Mouse (Mus musculus) cerebellum, postnatal 10 days (tissue): ENCODE results near the gene Ppp1r35.

ENCODE experiments used
- DNase-seq, 2 experiments: peaks; one replicate each; pipeline ENCODE4 v3.0.0; 2021; ENCODE audit warnings: mixed read lengths in 2 of 2

Ppp1r35 gene

DNA sequence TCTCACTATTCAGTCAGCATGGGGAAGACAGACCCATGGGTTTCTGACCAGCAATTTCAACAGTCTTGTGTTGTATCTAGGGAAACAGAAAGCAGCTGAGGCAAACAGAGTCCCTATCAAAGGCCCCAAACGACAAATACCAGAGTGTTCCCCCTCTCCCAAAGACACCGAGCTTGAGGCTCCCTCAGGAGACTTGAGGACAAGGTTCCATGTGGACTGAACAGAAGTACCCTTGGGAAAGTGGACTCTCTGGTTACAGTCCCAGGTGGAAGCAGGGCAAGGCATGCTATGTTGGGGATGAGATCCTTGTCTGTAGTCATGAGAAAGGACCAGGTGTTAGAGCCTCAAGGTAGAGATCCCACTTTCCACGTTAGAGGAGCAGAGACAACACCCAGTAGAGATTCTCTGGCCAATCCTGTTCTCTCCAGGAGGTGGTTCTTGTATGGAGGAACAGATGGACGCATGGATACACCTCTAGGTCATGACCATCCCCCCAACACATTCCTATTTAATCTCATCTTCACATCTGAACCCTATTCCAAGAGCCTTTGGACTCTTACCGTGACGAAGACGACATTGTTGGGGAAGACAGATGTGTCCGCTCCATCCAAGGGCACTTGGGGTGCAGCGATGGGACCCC lies 5.4 kb downstream of the Ppp1r35 start:
- DNase-seq = no peak

DNA sequence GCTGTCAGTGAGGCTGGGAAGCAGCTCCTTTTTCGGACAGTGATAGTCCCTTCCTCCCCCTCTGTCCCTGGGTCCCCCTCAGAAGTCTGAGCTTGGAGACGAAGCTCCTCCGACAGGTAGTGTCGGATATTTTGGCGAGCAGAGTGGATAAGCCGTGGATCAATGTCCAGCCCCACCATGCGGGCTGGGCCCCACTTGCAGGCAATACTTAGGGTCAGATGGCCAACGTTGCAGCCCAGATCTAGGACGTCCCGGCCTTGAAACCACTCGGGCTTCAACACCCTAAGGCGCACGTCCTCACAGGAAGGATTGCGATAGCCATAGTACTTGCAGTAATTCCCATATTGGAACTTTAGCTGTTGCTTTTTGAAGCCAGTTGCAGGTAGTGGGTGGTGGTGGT lies 5.9 kb downstream of the Ppp1r35 start:
- peak; percentile 25 to 36 for DNase-seq

- DNase-seq = peak in 1 of 2 experiments; percentile 74
These were observed 6.7 kb downstream of the Ppp1r35 start for GRCm38 (mm10) chr5:137785164-137786031.

GRCm38 (mm10) chr5:137786109-137786942 lies 7.7 kb downstream of the Ppp1r35 start:
- peak; percentile 100 for DNase-seq

DNA sequence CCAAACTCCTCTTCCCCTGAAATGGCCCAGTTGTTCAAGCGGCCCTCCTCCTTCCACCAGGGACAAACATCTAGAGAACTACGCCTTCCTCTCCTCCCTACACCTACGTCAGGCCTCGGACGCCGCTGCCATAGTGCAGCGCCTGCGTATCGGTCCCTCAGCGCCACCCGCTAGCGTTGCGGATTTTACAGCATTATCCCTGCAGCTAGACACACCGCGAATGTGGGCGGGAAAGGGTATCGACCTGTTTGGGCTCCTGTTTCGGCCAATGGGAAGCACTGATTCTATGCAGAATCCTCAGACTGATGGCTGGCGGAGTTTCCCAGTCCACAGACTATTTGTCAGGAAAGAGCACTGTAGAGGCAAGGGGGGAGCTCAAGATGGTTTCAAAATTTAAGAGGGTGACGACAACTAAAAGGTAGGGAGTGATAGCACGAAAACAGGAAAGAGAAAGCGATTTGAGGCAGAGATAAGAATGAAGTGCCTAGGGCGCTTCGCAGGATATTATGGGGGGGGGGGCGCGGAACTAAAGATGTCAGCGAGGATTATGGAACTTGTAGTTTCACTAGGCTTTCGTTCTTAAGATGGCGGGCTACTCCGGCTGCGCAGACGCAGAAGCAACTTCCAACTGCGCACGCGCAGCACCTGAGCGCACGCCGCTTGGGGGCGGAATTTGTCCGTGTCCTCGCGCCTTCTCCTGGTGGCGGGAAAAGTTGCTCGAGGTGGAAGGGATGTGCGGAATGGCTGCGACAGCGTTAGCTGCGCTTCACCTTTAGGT lies 8.7 kb downstream of the Ppp1r35 start, which contains the start of the genes Mepce and Zcwpw1:
Gene Mepce (minus strand): TSS at position 505 of the 778 bp plus-strand sequence.
Gene Zcwpw1 (plus strand): TSS at position 648 of the 778 bp plus-strand sequence.
- DNase-seq = peak; percentile 98

- peak; percentile 44 to 48 for DNase-seq
These were observed 9.5 kb downstream of the Ppp1r35 start for GRCm38 (mm10) chr5:137788171-137788570.

GRCm38 (mm10) chr5:137788946-137789531 lies 10.4 kb downstream of the Ppp1r35 start:
- no peak for DNase-seq

- no peak for DNase-seq
These were observed 12.9 kb downstream of the Ppp1r35 start for GRCm38 (mm10) chr5:137791553-137791952.

DNA sequence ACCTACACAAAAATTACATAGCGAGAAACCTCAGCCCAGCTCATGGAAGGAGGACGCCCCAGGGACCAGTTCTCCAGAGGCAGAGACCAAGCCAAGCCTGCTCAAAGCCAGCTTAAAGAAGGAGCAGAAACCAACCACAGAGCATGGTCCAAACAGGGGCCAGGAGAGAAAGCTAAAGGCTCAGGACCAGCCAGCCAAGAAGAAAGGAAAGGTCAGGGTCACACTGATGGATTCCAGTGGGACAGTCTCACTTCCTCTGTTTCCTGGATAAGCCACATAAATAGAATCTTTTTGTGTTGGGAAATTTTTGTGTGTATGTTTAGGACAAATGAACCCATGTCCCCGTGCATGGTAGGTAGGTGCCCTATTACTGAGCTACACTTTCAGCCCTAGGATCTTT lies 18.0 kb downstream of the Ppp1r35 start:
- no peak for DNase-seq

DNA sequence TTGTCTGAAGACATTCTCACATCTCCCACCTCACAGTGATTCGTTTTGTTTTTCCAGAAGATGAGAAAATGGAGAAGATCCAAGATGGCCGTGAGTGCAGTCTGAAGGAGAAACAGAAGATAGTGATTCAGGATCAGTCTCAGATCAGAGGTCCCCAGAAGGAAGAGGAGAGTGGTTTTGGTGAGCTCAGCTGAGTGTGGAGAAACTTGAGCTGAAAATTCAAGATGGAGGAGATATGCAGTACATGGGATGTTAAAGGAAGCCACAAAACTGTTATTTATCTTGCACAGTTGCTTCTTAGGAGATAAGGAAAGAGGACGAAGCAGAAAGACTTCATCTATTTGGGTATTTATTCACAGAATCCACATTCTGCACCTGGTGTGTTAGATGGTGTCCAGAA lies 22.3 kb downstream of the Ppp1r35 start:
- DNase-seq = no peak

GRCm38 (mm10) chr5:137806158-137806557 lies 27.5 kb downstream of the Ppp1r35 start:
- DNase-seq = no peak

- no peak for DNase-seq
These were observed 29.7 kb downstream of the Ppp1r35 start for GRCm38 (mm10) chr5:137808316-137808715.

DNA sequence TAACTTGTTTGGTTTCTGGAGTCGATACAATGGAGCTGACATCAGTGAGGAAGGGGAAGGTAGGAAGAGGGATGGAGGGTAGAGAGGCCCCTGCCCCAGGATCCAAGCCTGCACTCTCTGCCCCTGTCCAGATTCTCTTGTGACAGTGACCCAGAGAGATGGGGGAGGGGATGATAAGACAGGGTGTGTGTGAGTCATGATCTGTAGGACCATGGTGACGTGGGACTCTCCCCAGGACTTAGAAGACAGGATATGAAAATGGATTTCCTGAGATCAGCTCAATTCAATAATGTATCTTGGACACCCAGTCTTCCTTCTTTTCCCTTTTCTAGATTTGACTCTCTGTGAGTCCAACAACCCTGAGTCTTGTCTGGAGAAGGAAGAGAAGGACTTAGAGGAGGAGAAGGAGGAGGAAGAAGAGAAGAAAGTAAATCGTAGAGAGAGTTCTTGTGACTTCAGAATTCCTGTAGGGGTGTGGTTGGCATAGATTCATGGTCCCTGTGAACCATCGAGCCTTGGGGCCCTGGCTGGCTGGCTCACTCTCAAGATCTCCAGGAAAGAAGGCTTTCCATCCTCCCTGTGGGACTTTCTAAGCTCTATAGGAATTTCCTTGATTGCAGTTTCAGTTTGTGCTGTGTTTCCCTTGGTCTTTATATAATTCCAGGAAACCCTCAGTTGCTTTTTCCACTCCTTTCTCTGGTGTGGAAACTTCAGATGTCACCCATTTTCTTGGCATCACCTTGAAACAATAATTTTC lies 39.0 kb downstream of the Ppp1r35 start:
- no peak for DNase-seq

DNA sequence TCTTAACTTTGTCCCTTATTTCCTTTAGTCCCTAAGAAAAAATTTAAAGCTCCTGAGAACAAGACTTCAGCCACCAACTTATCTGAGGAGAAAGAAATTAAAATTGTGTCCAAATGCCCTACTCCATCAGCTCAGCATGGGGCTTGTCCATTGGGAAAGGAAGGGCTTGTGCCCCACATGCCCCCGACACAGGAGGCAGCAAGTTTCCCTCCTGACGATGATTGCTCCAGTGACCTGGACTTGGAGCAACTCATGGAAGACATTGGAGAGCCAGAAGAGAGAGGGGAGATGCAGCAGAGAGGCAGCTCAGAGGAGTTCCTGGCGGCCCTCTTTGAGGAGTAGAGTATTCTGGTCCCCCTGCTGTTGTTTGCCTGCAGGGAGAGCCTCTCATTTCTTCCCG lies 43.5 kb downstream of the Ppp1r35 start:
- no peak for DNase-seq

DNA sequence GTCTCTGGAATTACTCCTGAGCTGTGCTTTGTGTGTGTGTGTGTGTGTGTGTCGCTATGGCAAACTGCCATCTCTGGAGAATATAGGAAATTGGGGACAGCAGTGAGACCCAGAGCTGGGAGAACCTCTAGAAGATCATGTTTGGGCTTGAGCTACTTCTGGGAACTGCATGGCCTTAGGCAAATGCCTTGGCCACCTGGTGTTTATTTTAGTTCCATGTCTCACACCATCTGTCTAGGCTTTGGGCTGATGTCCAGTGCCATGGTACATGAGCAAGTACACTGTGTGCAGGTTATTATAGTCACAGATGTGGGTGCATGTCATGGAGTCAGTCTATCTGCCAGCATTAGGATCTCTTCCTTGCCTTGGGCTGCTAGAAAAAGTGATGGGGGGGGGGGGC lies 44.0 kb downstream of the Ppp1r35 start:
- peak; percentile 20 to 28 for DNase-seq

- DNase-seq = no peak
These were observed 44.9 kb downstream of the Ppp1r35 start for GRCm38 (mm10) chr5:137823455-137824045.

GRCm38 (mm10) chr5:137825030-137825429 lies 46.4 kb downstream of the Ppp1r35 start:
- DNase-seq = no peak

GRCm38 (mm10) chr5:137825971-137826370 lies 47.3 kb downstream of the Ppp1r35 start:
- DNase-seq = no peak

DNA sequence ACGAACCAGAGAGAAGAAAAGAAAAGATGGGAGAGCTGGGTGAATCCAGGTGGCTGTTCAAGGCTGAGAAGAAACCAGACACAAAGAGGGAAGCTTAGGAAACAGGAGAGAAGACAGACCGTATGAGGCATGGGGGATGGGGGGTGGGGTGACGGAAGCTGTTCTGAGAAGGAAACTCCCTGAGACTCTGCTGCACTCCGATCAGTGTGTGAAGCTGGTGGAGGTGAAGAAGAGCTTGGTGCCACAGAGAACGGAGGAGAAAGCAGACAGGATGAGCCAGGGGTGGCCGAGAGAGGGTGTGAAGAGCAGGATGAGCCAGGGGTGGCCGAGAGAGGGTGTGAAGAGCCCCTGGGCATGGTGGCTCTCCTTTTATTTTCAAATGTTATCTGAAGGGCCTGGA lies 47.8 kb downstream of the Ppp1r35 start:
- DNase-seq = no peak

GRCm38 (mm10) chr5:137828694-137829093 lies 50.0 kb downstream of the Ppp1r35 start:
- no peak for DNase-seq
